Mouse (Mus musculus): ENCODE measurements at regions not wholly inside any gene's neighbourhood (a gene's known extent, or its start where the extent isn't known, plus 50 kb on each side); places are given as distances from the start of the nearest gene placed in this dataset.

GRCm38 (mm10) chr9:122666978-122667645, 80.0 kb upstream of the Topaz1 start:
- no peaks in the 10 kb centered on the region for H3K36me3 ChIP-seq
- 25% methylated on average over 4 of the region's 5 CpGs for WGBS
- no peak for ATAC-seq (ENCODE audit: extremely low read depth, insufficient number of reproducible peaks, low FRiP score, low TSS enrichment)
- H3K27me3 ChIP-seq (replicated peaks): 0 out of 2 replicates have a peak, but pooled peaks cover 9% of the 10 kb centered on the region
- no peaks in the 10 kb centered on the region for H3K9me3 ChIP-seq
- no peak overlapping the region for H3K9ac ChIP-seq
- no peak overlapping the region for H3K4me2 ChIP-seq
- no peak overlapping the region for H3K4me3 ChIP-seq
- H3K27ac ChIP-seq (replicated peaks): no peak overlapping the region
- H3K4me1 ChIP-seq: peaks cover 8% of the 10 kb centered on the region; the same call in 1 of the 2 replicates

GRCm38 (mm10) chr9:122667646-122667981, 79.5 kb upstream of the Topaz1 start:
- H3K9me3 ChIP-seq: no peaks in the 10 kb centered on the region
- 53% methylated on average over 3 of the region's 3 CpGs for WGBS

GRCm38 (mm10) chr9:122673777-122674176, 73.4 kb upstream of the Topaz1 start:
- H3K9me3 ChIP-seq: no peaks in the 10 kb centered on the region
- H3K27ac ChIP-seq (replicated peaks): peak overlapping the region; percentile 53
- WGBS: 38% methylated on average over 3 of the region's 3 CpGs
- no peak overlapping the region for H3K4me3 ChIP-seq
- no peak overlapping the region for H3K4me2 ChIP-seq
- H3K36me3 ChIP-seq: no peaks in the 10 kb centered on the region
- H3K9ac ChIP-seq: no peak overlapping the region
- no peak for ATAC-seq (ENCODE audit: extremely low read depth, insufficient number of reproducible peaks, low FRiP score, low TSS enrichment)
- H3K4me1 ChIP-seq: peaks cover 20% of the 10 kb centered on the region
- 0 out of 2 replicates have a peak, but pooled peaks cover 6% of the 10 kb centered on the region for H3K27me3 ChIP-seq (replicated peaks)

More at GRCm38 (mm10) chr9:122667646-122667981, 79.5 kb upstream of the Topaz1 start:
- no peak for ATAC-seq (ENCODE audit: extremely low read depth, insufficient number of reproducible peaks, low FRiP score, low TSS enrichment)
- Histone ChIP-seq H3K9ac (no peak overlapping the region), H3K4me3 (no peak overlapping the region), H3K4me1 (peaks cover 8% of the 10 kb centered on the region; the same call in 1 of the 2 replicates), H3K27me3 (replicated peaks) (0 out of 2 replicates have a peak, but pooled peaks cover 11% of the 10 kb centered on the region), H3K4me2 (no peak overlapping the region), H3K36me3 (no peaks in the 10 kb centered on the region), H3K27ac (replicated peaks) (no peak overlapping the region)

- Histone ChIP-seq H3K9me3 (no peaks in the 10 kb centered on the region), H3K27ac (replicated peaks) (no peak overlapping the region), H3K4me2 (no peak overlapping the region), H3K27me3 (replicated peaks) (no peaks in the 10 kb centered on the region), H3K9ac (no peak overlapping the region), H3K36me3 (no peaks in the 10 kb centered on the region), H3K4me1 (peaks cover 15% of the 10 kb centered on the region), H3K4me3 (no peak overlapping the region)
- no peak for ATAC-seq (ENCODE audit: extremely low read depth, insufficient number of reproducible peaks, low FRiP score, low TSS enrichment)
- WGBS: 63% methylated on average over 14 of the region's 14 CpGs
These were observed 69.0 kb upstream of the Topaz1 start for GRCm38 (mm10) chr9:122678001-122678696.

GRCm38 (mm10) chr9:122687170-122687569, 60.0 kb upstream of the Topaz1 start:
- H3K27me3 ChIP-seq (replicated peaks): peaks cover 16% of the 10 kb centered on the region
- no peaks in the 10 kb centered on the region for H3K9me3 ChIP-seq
- no peak overlapping the region for H3K27ac ChIP-seq (replicated peaks)
- ATAC-seq (ENCODE audit: extremely low read depth, insufficient number of reproducible peaks, low FRiP score, low TSS enrichment): no peak
- no peaks in the 10 kb centered on the region for H3K36me3 ChIP-seq
- no peaks in the 10 kb centered on the region for H3K4me1 ChIP-seq
- H3K4me3 ChIP-seq: no peak overlapping the region
- 18% methylated on average over 4 of the region's 4 CpGs for WGBS
- no peak overlapping the region for H3K4me2 ChIP-seq
- no peak overlapping the region for H3K9ac ChIP-seq

GRCm38 (mm10) chr9:122691879-122692278, 55.3 kb upstream of the Topaz1 start:
- Histone ChIP-seq H3K27ac (replicated peaks) (no peak overlapping the region), H3K4me1 (no peaks in the 10 kb centered on the region), H3K4me2 (no peak overlapping the region), H3K27me3 (replicated peaks) (peaks cover 11% of the 10 kb centered on the region), H3K4me3 (no peak overlapping the region), H3K9ac (no peak overlapping the region), H3K9me3 (no peaks in the 10 kb centered on the region), H3K36me3 (no peaks in the 10 kb centered on the region)
- no peak for ATAC-seq (ENCODE audit: extremely low read depth, insufficient number of reproducible peaks, low FRiP score, low TSS enrichment)
- 63% methylated on average over 6 of the region's 6 CpGs for WGBS

GRCm38 (mm10) chr9:122695724-122696123, 51.4 kb upstream of the Topaz1 start:
- 8% methylated on average over 1 of the region's 1 CpGs for WGBS
- no peak overlapping the region for H3K9ac ChIP-seq
- H3K36me3 ChIP-seq: no peaks in the 10 kb centered on the region
- H3K4me2 ChIP-seq: no peak overlapping the region
- no peak for ATAC-seq (ENCODE audit: extremely low read depth, insufficient number of reproducible peaks, low FRiP score, low TSS enrichment)
- H3K27ac ChIP-seq (replicated peaks): no peak overlapping the region
- no peaks in the 10 kb centered on the region for H3K9me3 ChIP-seq
- no peak overlapping the region for H3K4me3 ChIP-seq
- H3K27me3 ChIP-seq (replicated peaks): peaks cover 14% of the 10 kb centered on the region
- no peaks in the 10 kb centered on the region for H3K4me1 ChIP-seq

Small RNA genes lying in the stretch of these regions (microRNA-seq; reads per million reads assigned to microRNA genes)
- 49.8 reads per million, percentile 44 among the genes with 10 or more reads in this experiment for gene Mir138-1

Data from heart, embryonic 13.5 days (tissue).